Mouse (Mus musculus) bone marrow, adult 2 months (tissue): Measurements from ENCODE around the gene Sstr3. TPM values are rescaled to one million over a fixed set of nuclear protein-coding genes. Genes with fewer than 3 reads are reported as not detected.

ENCODE experiments used
- H3K27ac ChIP-seq: fragments of 200-500 bp; 2 replicates; pipeline ENCODE4 v1.5.1; 2012; ENCODE audit warnings: low read depth, mild to moderate bottlenecking, control low read depth, inconsistent platforms, low read length; ENCODE audit not compliant: control insufficient read depth, poor library complexity, insufficient read depth
- H3K4me1 ChIP-seq: fragments of 200-500 bp; 2 replicates; pipeline ENCODE4 v1.6.1; 2011; ENCODE audit warnings: low read length; ENCODE audit not compliant: control insufficient read depth, insufficient read depth
- H3K4me3 ChIP-seq: fragments of 200-500 bp; replicated peaks from 2 replicates; pipeline ENCODE3; 2011; ENCODE audit warnings: mild to moderate bottlenecking, low read depth, low read length, control low read depth; ENCODE audit not compliant: control insufficient read depth
- CTCF ChIP-seq: fragments of 200-500 bp; IDR thresholded peaks from 2 replicates; pipeline ENCODE4 v1.5.1; 2011; ENCODE audit warnings: low read length, control low read depth; ENCODE audit not compliant: control insufficient read depth, insufficient read depth
- POLR2A ChIP-seq: fragments of 200-500 bp; IDR thresholded peaks from 2 replicates; pipeline ENCODE4 v1.6.1; 2011; ENCODE audit warnings: low read depth, mild to moderate bottlenecking, control low read depth, low read length, borderline replicate concordance; ENCODE audit not compliant: control insufficient read depth
- WGBS: fragments of 180-500 bp; shearing (Covaris S2); methylation state at CpG from one replicate; pipeline ENCODE4 v1.1.7; 2018; 5-methylcytosine and 5-hydroxymethylcytosine counted together
- polyA plus RNA-seq: library from polyadenylated mRNA; stranded (reverse); fragments of >200 nt; gene quantifications from 2 replicates; pipeline ENCODE4 v1.2.4, GENCODE M21; 2011; ENCODE audit warnings: low replicate concordance; ENCODE audit not compliant: missing spikeins, insufficient read depth, insufficient read length

The Sstr3 gene
- polyA plus RNA-seq, 1 experiment = not detected

DNA sequence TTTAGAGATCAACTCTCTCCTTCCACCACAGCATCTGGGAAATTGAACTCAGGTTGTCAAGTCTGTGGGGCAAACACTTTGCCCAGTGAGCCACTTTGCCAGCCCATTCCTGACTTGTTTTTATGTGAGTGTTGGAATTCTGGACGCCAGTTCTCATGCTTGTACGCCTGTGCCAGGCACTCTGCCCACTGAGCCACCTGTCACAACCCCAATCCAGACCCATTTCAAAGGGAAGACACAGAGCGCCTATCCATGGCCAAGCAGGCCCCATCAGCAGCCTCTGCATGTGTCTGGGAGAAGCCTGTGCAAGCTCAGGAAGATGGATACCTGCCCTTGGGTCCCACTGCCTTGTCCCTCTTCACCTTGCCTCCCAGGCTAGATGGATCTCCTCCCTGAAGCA is 53.2 kb downstream of the Sstr3 start:
- 66% methylated on average over 3 of the region's 3 CpGs for WGBS
- no peak overlapping the region for H3K27ac ChIP-seq
- TF ChIP-seq POLR2A (no peak), CTCF (no peak)
- H3K4me1 ChIP-seq = no peaks in the 10 kb centered on the region
- no peak overlapping the region for H3K4me3 ChIP-seq

GRCm38 (mm10) chr15:78489906-78490305 is 54.6 kb downstream of the Sstr3 start:
- no peak for TF ChIP-seq POLR2A
- no peak for TF ChIP-seq CTCF
- 73% methylated on average over 8 of the region's 8 CpGs for WGBS
- no peak overlapping the region; the same call in 1 of the 2 replicates for H3K27ac ChIP-seq
- H3K4me3 ChIP-seq = no peak overlapping the region
- no peaks in the 10 kb centered on the region for H3K4me1 ChIP-seq

GRCm38 (mm10) chr15:78489248-78489647 is 55.2 kb downstream of the Sstr3 start:
- no peaks in the 10 kb centered on the region for H3K4me1 ChIP-seq
- 92% methylated on average over 3 of the region's 3 CpGs for WGBS
- TF ChIP-seq POLR2A = no peak
- no peak for TF ChIP-seq CTCF
- H3K27ac ChIP-seq = no peak overlapping the region
- H3K4me3 ChIP-seq = no peak overlapping the region

DNA sequence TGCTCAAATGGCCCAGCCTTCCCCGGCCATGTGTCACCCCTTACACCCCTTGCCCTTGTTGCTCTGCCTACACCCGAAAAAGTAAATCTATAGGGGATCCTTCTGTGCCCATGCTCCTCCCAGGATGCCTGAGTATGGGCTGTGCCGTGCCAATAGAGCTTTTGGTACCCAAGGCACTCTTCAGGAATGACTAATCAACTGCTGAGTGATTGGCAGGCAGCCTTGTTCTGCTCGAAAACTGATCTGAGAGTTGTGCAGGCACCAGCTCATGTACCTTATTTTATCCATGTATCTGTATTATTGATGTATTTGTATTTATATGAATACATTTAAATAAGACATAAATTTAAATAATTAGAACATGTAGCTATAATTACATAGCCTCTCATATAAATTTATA is 57.4 kb downstream of the Sstr3 start:
- WGBS = 53% methylated on average over 4 of the region's 4 CpGs
- TF ChIP-seq POLR2A (no peak), CTCF (no peak)

More for the DNA sequence above, 57.4 kb downstream of the Sstr3 start:
- Histone ChIP-seq H3K27ac (no peak overlapping the region), H3K4me1 (no peaks in the 10 kb centered on the region), H3K4me3 (no peak overlapping the region)

Other genes with a start within 250 kb of the Sstr3 start
- 1.6 and 5.3 TPM in 2 replicates for gene Csf2rb2, start 239.0 kb downstream of the Sstr3 start, polyA plus RNA-seq
- 7.9 and 28.6 TPM in 2 replicates for gene Csf2rb, start 218.9 kb downstream of the Sstr3 start, polyA plus RNA-seq
- not detected in 2 replicates for gene Tex33, start 148.8 kb downstream of the Sstr3 start, polyA plus RNA-seq
- 14.5 and 23.8 TPM in 2 replicates for gene Tst, start 138.8 kb downstream of the Sstr3 start, polyA plus RNA-seq
- gene Mpst, start 138.3 kb downstream of the Sstr3 start, polyA plus RNA-seq = 49.5 and 50.1 TPM in 2 replicates
- gene Kctd17, start 116.1 kb downstream of the Sstr3 start, polyA plus RNA-seq = 14.7 and 14.8 TPM in 2 replicates
- 0.47 TPM in 1 of 2 replicates, not detected in the other for gene Tmprss6, start 76.1 kb downstream of the Sstr3 start, polyA plus RNA-seq
- gene Il2rb, start 49.4 kb downstream of the Sstr3 start, polyA plus RNA-seq = 3.9 and 7.6 TPM in 2 replicates
- 2.4 and 2.7 TPM in 2 replicates for gene C1qtnf6, start 13.3 kb downstream of the Sstr3 start, polyA plus RNA-seq
- gene Rac2, start 28.1 kb upstream of the Sstr3 start, polyA plus RNA-seq = 94.5 and 156 TPM in 2 replicates
- 49.8 and 105 TPM in 2 replicates for gene Cyth4, start 52.4 kb upstream of the Sstr3 start, polyA plus RNA-seq
- not detected in 2 replicates for gene Elfn2, start 174.1 kb upstream of the Sstr3 start, polyA plus RNA-seq
- gene Mfng, start 228.8 kb upstream of the Sstr3 start, polyA plus RNA-seq = 8.6 and 15.5 TPM in 2 replicates